Mouse (Mus musculus) gastrocnemius, postnatal 4 days (tissue): ENCODE measurements around the gene Slamf9. TPM values are rescaled to one million over a fixed set of nuclear protein-coding genes. Genes with fewer than 3 reads are reported as not detected.
A peak's percentile ranks its signal among the peaks of the same experiment; 100 is the strongest.

ENCODE experiments used
- DNase-seq, 2 experiments: peaks; one replicate each; pipeline ENCODE4 v3.0.0; 2021 to 2022; ENCODE audit warnings: low spot score in 2 of 2, mixed read lengths in 2 of 2
- total RNA-seq, 2 experiments: library from RNA; stranded (reverse); gene quantifications; 2 replicates each; pipeline ENCODE4 v1.2.3; 2021

The Slamf9 gene
- total RNA-seq, 2 experiments from 2014 or later: 0.47 to 0.56 TPM

GRCm38 (mm10) chr1:172487859-172488258, 12.7 kb downstream of the Slamf9 start:
- no peak for DNase-seq

- no peak for DNase-seq
These were observed 13.7 kb downstream of the Slamf9 start for GRCm38 (mm10) chr1:172488831-172489230.

GRCm38 (mm10) chr1:172489585-172490250, 14.6 kb downstream of the Slamf9 start:
- no peak for DNase-seq

GRCm38 (mm10) chr1:172490261-172490661, 15.1 kb downstream of the Slamf9 start:
- DNase-seq: peak; percentile 87 to 89

GRCm38 (mm10) chr1:172492047-172492446, 16.9 kb downstream of the Slamf9 start:
- DNase-seq: no peak

- no peak for DNase-seq
These were observed 18.4 kb downstream of the Slamf9 start for GRCm38 (mm10) chr1:172493516-172493915.

- no peak for DNase-seq
These were observed 20.9 kb downstream of the Slamf9 start for GRCm38 (mm10) chr1:172496030-172496429.

GRCm38 (mm10) chr1:172497428-172497827, 22.3 kb downstream of the Slamf9 start:
- no peak for DNase-seq

- peak; percentile 79 to 86 for DNase-seq
These were observed 24.7 kb downstream of the Slamf9 start, which contains the start of gene Tagln2 for GRCm38 (mm10) chr1:172499765-172500441. Gene Tagln2 (plus strand): TSS chr1:172500047.

- peak; percentile 57 to 68 for DNase-seq
These were observed 25.6 kb downstream of the Slamf9 start for GRCm38 (mm10) chr1:172500451-172501370.

- peak in 1 of 2 experiments; percentile 63 for DNase-seq
These were observed 26.4 kb downstream of the Slamf9 start for GRCm38 (mm10) chr1:172501371-172502144.

- no peak for DNase-seq
These were observed 27.3 kb downstream of the Slamf9 start for GRCm38 (mm10) chr1:172502145-172503110.

GRCm38 (mm10) chr1:172503111-172503997, 28.2 kb downstream of the Slamf9 start:
- DNase-seq: peak in 1 of 2 experiments; percentile 65

- DNase-seq: no peak
These were observed 29.6 kb downstream of the Slamf9 start for GRCm38 (mm10) chr1:172504756-172505155.

GRCm38 (mm10) chr1:172507001-172507400, 31.8 kb downstream of the Slamf9 start:
- DNase-seq: no peak

GRCm38 (mm10) chr1:172507701-172508100, 32.5 kb downstream of the Slamf9 start:
- DNase-seq: no peak

- no peak for DNase-seq
These were observed 33.0 kb downstream of the Slamf9 start for GRCm38 (mm10) chr1:172508172-172508571.

GRCm38 (mm10) chr1:172509235-172509634, 34.1 kb downstream of the Slamf9 start:
- DNase-seq: no peak
